Mouse (Mus musculus) stomach, postnatal 0 days (tissue): ENCODE measurements around the gene Aipl1.
"Not testable (repeated sequence)": the region's sequence is repeated elsewhere in the genome, so short reads cannot be mapped to it uniquely, and the experiment has no call there.

Source experiments
- CTCF ChIP-seq: IDR thresholded peaks from 2 replicates; pipeline ENCODE4 v1.5.1; 2016; ENCODE audit warnings: antibody characterized with exemption, low read depth, mild to moderate bottlenecking, moderate library complexity
- EP300 ChIP-seq: optimal IDR thresholded peaks from 2 replicates; pipeline ENCODE3; 2016; ENCODE audit warnings: antibody characterized with exemption

GRCm38 (mm10) chr11:71989407-71989806, 47.9 kb downstream of the Aipl1 start:
- TF ChIP-seq CTCF, EP300: not testable (repeated sequence)
